11 mouse cellular contexts compared by ENCODE assay signal in the genomic region with DNA sequence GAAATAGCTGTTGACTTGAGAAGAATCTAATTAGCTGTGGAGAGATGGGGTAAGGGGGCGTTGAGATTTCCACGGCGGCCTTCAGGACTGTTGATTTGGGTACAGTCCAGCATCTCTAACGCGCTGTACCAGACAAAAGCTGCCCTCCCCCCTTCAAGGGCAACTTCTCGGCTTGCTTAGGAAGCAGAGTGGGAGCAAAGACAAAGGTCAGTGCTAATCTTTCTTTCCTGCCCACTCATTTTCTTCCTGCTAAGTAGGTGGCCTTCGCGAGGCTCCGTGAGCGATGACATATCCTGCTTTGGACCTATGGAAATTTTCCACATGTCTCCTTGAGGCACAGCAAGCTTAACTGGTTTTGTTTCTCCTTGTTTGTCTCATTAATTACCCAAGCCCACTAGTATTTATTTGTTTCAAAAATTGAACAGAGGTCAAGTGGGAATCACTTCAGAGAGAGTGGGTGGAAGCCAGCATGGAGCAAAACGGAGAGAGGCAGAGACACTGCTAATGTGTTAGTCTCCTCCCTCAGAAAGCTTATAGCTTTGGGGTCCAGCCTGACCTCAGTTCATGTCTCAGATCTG. TPM values are rescaled to one million over a fixed set of nuclear protein-coding genes. Genes with fewer than 3 reads are reported as not detected.
DNase-seq lines count a peak whose midpoint lies in the region; ATAC-seq and TF ChIP-seq lines count a peak whose summit lies in the region.
"Had no signal": no experiment of that assay in that cellular context is flagged by ENCODE, and none has a peak within 500 bp of the region (broad histone marks: within the 10 kb centered on the region; RNA-seq: fewer than 3 reads in every experiment).

No protein-coding gene starts in this region.

- ATAC-seq in heart, postnatal 0 days (ENCODE audit: insufficient read depth, low read depth), result peak; percentile 31; the same call in 1 of the 2 replicates
- ATAC-seq in hindbrain, embryonic 16.5 days, result no peak

- peaks cover 15% of the 10 kb centered on the region for H3K4me1 ChIP-seq in heart, postnatal 0 days (ENCODE audit: control insufficient read depth, insufficient read depth)
- H3K4me1 ChIP-seq in olfactory bulb, adult 2 months (ENCODE audit: control insufficient read depth, insufficient read depth, low read length), result peaks cover 11% of the 10 kb centered on the region
- H3K4me1 ChIP-seq in hindbrain, embryonic 16.5 days (ENCODE audit: control insufficient read depth, insufficient read depth, low read depth, low read length), result no peaks in the 10 kb centered on the region; the same call in 1 of the 2 replicates

- H3K9ac ChIP-seq in heart, postnatal 0 days (replicated peaks; ENCODE audit: low read depth, low read length), result no peak overlapping the region
- H3K9ac ChIP-seq in hindbrain, embryonic 16.5 days (ENCODE audit: low read depth, low read length), result no peak overlapping the region
- H3K9ac ChIP-seq: embryonic facial prominence, embryonic 12.5 days; limb, embryonic 15.5 days had no signal

- 15% methylated on average over 11 of the region's 11 CpGs for WGBS in heart, postnatal 0 days
- 23% methylated on average over 11 of the region's 11 CpGs for WGBS in olfactory bulb, adult 2 months
- 41% methylated on average over 11 of the region's 11 CpGs for WGBS in hindbrain, embryonic 16.5 days

- H3K4me2 ChIP-seq in heart, postnatal 0 days (ENCODE audit: low read depth, low read length), result no peak overlapping the region
- H3K4me2 ChIP-seq in hindbrain, embryonic 16.5 days (ENCODE audit: low read length), result no peak overlapping the region
- H3K4me2 ChIP-seq: embryonic facial prominence, embryonic 12.5 days; limb, embryonic 15.5 days had no signal

- DNase-seq in embryo, embryonic 10.5 days (ENCODE audit: low spot score), result peak; percentile 41
- DNase-seq in embryo, embryonic 10 days (ENCODE audit: low spot score), result no peak
- peak; percentile 43 for DNase-seq in kidney, postnatal 10 days
- no peak for DNase-seq in kidney, postnatal 25 days
- DNase-seq in heart, postnatal 0 days (ENCODE audit: low spot score), result peak; percentile 51
- DNase-seq in gastrocnemius, postnatal 36 days, result no peak

- no peak for TF ChIP-seq CTCF in heart, postnatal 0 days (IDR thresholded peaks at IDR 0.05; ENCODE audit: low read depth)
- no peak for TF ChIP-seq CTCF in olfactory bulb, adult 2 months (IDR thresholded peaks at IDR 0.05; ENCODE audit: insufficient read depth, low read depth, low read length)

- H3K27ac ChIP-seq in heart, postnatal 0 days (ENCODE audit: low read depth), result peak overlapping the region; percentile 22; the same call in 1 of the 2 replicates
- H3K27ac ChIP-seq in olfactory bulb, adult 2 months (ENCODE audit: insufficient read depth, low read depth, low read length), result peak overlapping the region; percentile 25; the same call in 1 of the 2 replicates
- no peak overlapping the region for H3K27ac ChIP-seq in hindbrain, embryonic 16.5 days (ENCODE audit: low read depth, low read length)
- H3K27ac ChIP-seq: embryonic facial prominence, embryonic 12.5 days; layer of hippocampus, adult 2 months; limb, embryonic 15.5 days had no signal

- H3K36me3 ChIP-seq in heart, postnatal 0 days (replicated peaks; ENCODE audit: control insufficient read depth, insufficient read depth, low read length), result no peaks in the 10 kb centered on the region
- H3K36me3 ChIP-seq in hindbrain, embryonic 16.5 days (ENCODE audit: control insufficient read depth, insufficient read depth, low read length), result no peaks in the 10 kb centered on the region
- H3K36me3 ChIP-seq: embryonic facial prominence, embryonic 12.5 days; limb, embryonic 15.5 days had no signal

- H3K27me3 ChIP-seq in heart, postnatal 0 days (ENCODE audit: control insufficient read depth, insufficient read depth, low read length), result no peaks in the 10 kb centered on the region
- no peaks in the 10 kb centered on the region for H3K27me3 ChIP-seq in hindbrain, embryonic 16.5 days (replicated peaks; ENCODE audit: control insufficient read depth, insufficient read depth, low read length)
- H3K27me3 ChIP-seq: embryonic facial prominence, embryonic 12.5 days; limb, embryonic 15.5 days had no signal

- H3K9me3 ChIP-seq in heart, postnatal 0 days (replicated peaks; ENCODE audit: control insufficient read depth, low read length), result no peaks in the 10 kb centered on the region
- H3K9me3 ChIP-seq in hindbrain, embryonic 16.5 days (ENCODE audit: control insufficient read depth, low read length), result no peaks in the 10 kb centered on the region
- H3K9me3 ChIP-seq: embryonic facial prominence, embryonic 12.5 days; limb, embryonic 15.5 days had no signal

- no peak for TF ChIP-seq POLR2A in olfactory bulb, adult 2 months (IDR thresholded peaks at IDR 0.05; ENCODE audit: insufficient read depth, low read depth, low read length)

- TF ChIP-seq EP300 in heart, postnatal 0 days (IDR thresholded peaks at IDR 0.05; ENCODE audit: low read depth), result no peak

- intact Hi-C loops in gastrocnemius, postnatal 36 days (cut with DNase I), result no loop called here

- H3K4me3 ChIP-seq in heart, postnatal 0 days (ENCODE audit: low read depth, low read length), result no peak overlapping the region
- no peak overlapping the region for H3K4me3 ChIP-seq in olfactory bulb, adult 2 months (ENCODE audit: insufficient read depth, low read depth, low read length)
- H3K4me3 ChIP-seq in hindbrain, embryonic 16.5 days (ENCODE audit: low read length), result no peak overlapping the region
- H3K4me3 ChIP-seq: embryonic facial prominence, embryonic 12.5 days; layer of hippocampus, adult 2 months; limb, embryonic 15.5 days had no signal

RNA-seq across cellular contexts. Expression of gene Rerg, which starts 25.2 kb away (rescaled TPM):
- total RNA-seq in heart, postnatal 0 days (2014; rRNA removed; ENCODE audit: low replicate concordance), result 0.88 and 1.6 TPM in 2 replicates
- polyA plus RNA-seq in heart, postnatal 0 days (2015; fragmentation: Nextera tagmentation; extraction: Ambion mirVana), result 4.3 and 5.1 TPM in 2 replicates
- polyA plus RNA-seq in olfactory bulb, adult 2 months (2012; ENCODE audit: insufficient read depth, insufficient read length, low replicate concordance, missing spikeins), result not detected in 2 replicates
- 1 to 10 TPM; 1.1 to 1.6 TPM for total RNA-seq in gastrocnemius, postnatal 36 days (2021)
- 7.9 and 9.0 TPM in 2 replicates for polyA plus RNA-seq in hindbrain, embryonic 16.5 days (2015; fragmentation: Nextera tagmentation; extraction: Ambion mirVana)

Comparison
In these comparisons a context has a peak if more than half of its experiments do, and no peak if none do; other contexts are left out.
1. DNase-seq: peak in embryo, embryonic 10.5 days (single experiment), kidney, postnatal 10 days (single experiment) and heart, postnatal 0 days (single experiment); none in embryo, embryonic 10 days (single experiment), kidney, postnatal 25 days (0 of 2) and gastrocnemius, postnatal 36 days (0 of 2).